Mouse (Mus musculus) forebrain, embryonic 16.5 days (tissue): ENCODE measurements around the gene Noc2l. TPM values are rescaled to one million over a fixed set of nuclear protein-coding genes. Genes with fewer than 3 reads are reported as not detected.

Experiments used
- ATAC-seq: fragments of 200-750 bp; cut with Nextera tagmentation; 2 replicates; pipeline ENCODE4 v1.8.0; 2017; ENCODE audit warnings: mild to moderate bottlenecking, moderate library complexity
- H3K27ac ChIP-seq: fragments of 300-500 bp; sonication (generic); 2 replicates; pipeline ENCODE4 v1.5.1; 2014; ENCODE audit warnings: low read length, control low read depth
- H3K27me3 ChIP-seq: fragments of 300-500 bp; sonication (generic); replicated peaks from 2 replicates; pipeline ENCODE4 v1.6.1; 2014; ENCODE audit warnings: low read length; ENCODE audit not compliant: control insufficient read depth, insufficient read depth
- H3K36me3 ChIP-seq: fragments of 300-500 bp; sonication (generic); 2 replicates; pipeline ENCODE4 v1.6.1; 2014; ENCODE audit not compliant: control insufficient read depth, insufficient read depth
- H3K4me1 ChIP-seq: fragments of 300-500 bp; sonication (generic); replicated peaks from 2 replicates; pipeline ENCODE4 v1.6.1; 2014; ENCODE audit warnings: low read length; ENCODE audit not compliant: control insufficient read depth, insufficient read depth
- H3K4me2 ChIP-seq: fragments of 300-500 bp; sonication (generic); 2 replicates; pipeline ENCODE4 v1.6.1; 2014; ENCODE audit warnings: mild to moderate bottlenecking, low read length, control low read depth
- H3K4me3 ChIP-seq: fragments of 300-500 bp; sonication (generic); replicated peaks from 2 replicates; pipeline ENCODE4 v1.5.1; 2014; ENCODE audit warnings: mild to moderate bottlenecking, low read length, control low read depth
- H3K9ac ChIP-seq: fragments of 300-500 bp; sonication (generic); replicated peaks from 2 replicates; pipeline ENCODE4 v1.6.1; 2014; ENCODE audit warnings: low read depth, low read length, control low read depth
- H3K9me3 ChIP-seq: fragments of 300-500 bp; sonication (generic); 2 replicates; pipeline ENCODE4 v1.6.1; 2016; ENCODE audit warnings: low read length; ENCODE audit not compliant: control insufficient read depth
- WGBS: fragments of 180-500 bp; shearing (Covaris S2); extraction: QIAGEN DNeasy Blood & Tissue Kit; methylation state at CpG from one replicate; pipeline ENCODE4 v1.1.7; 2014; 5-methylcytosine and 5-hydroxymethylcytosine counted together
- polyA plus RNA-seq: library from polyadenylated mRNA; unstranded; fragments of >200 nt; fragmentation: Nextera tagmentation; extraction: Ambion mirVana; gene quantifications from 2 replicates; pipeline ENCODE4 v1.2.1, GENCODE M21; 2015

Noc2l gene
- polyA plus RNA-seq, 1 experiment from 2014 or later, result 61.4 TPM

GRCm38 (mm10) chr4:156213134-156213533 lies 22.7 kb upstream of the Noc2l start:
- Histone ChIP-seq H3K36me3 (no peaks in the 10 kb centered on the region), H3K9me3 (no peaks in the 10 kb centered on the region), H3K27ac (no peak overlapping the region), H3K4me3 (no peak overlapping the region), H3K4me2 (no peak overlapping the region), H3K4me1 (no peaks in the 10 kb centered on the region), H3K27me3 (no peaks in the 10 kb centered on the region), H3K9ac (no peak overlapping the region)
- 93% methylated on average over 13 of the region's 13 CpGs for WGBS
- ATAC-seq, result no peak

- ATAC-seq, result no peak
- Histone ChIP-seq H3K36me3 (no peaks in the 10 kb centered on the region), H3K4me1 (no peaks in the 10 kb centered on the region), H3K27me3 (no peaks in the 10 kb centered on the region), H3K9ac (no peak within 1 kb of the TSS), H3K9me3 (no peaks in the 10 kb centered on the region), H3K27ac (no peak within 1 kb of the TSS), H3K4me3 (no peak within 1 kb of the TSS), H3K4me2 (no peak within 1 kb of the TSS)
- 78% methylated on average over 4 of the region's 4 CpGs for WGBS
Measured at GRCm38 (mm10) chr4:156215649-156216048, 20.2 kb upstream of the Noc2l start, which contains the start of gene Perm1. Perm1 (plus strand) TSS chr4:156215868.

- no peak overlapping the region for H3K4me3 ChIP-seq
- 90% methylated on average over 2 of the region's 2 CpGs for WGBS
Measured at GRCm38 (mm10) chr4:156216196-156216595, 19.6 kb upstream of the Noc2l start.

GRCm38 (mm10) chr4:156217022-156217669 lies 18.7 kb upstream of the Noc2l start:
- Histone ChIP-seq H3K9me3 (no peaks in the 10 kb centered on the region), H3K9ac (no peak overlapping the region), H3K4me2 (no peak overlapping the region), H3K27ac (no peak overlapping the region), H3K36me3 (no peaks in the 10 kb centered on the region), H3K27me3 (no peaks in the 10 kb centered on the region), H3K4me3 (no peak overlapping the region), H3K4me1 (no peaks in the 10 kb centered on the region)
- WGBS, result 82% methylated on average over 16 of the region's 16 CpGs
- ATAC-seq, result no peak

More at GRCm38 (mm10) chr4:156216196-156216595, 19.6 kb upstream of the Noc2l start:
- Histone ChIP-seq H3K9ac (no peak overlapping the region), H3K36me3 (no peaks in the 10 kb centered on the region), H3K4me2 (no peak overlapping the region), H3K4me1 (no peaks in the 10 kb centered on the region), H3K27ac (no peak overlapping the region), H3K9me3 (no peaks in the 10 kb centered on the region), H3K27me3 (no peaks in the 10 kb centered on the region)
- ATAC-seq, result no peak

- Histone ChIP-seq H3K4me1 (no peaks in the 10 kb centered on the region), H3K36me3 (no peaks in the 10 kb centered on the region), H3K9ac (no peak overlapping the region), H3K27ac (no peak overlapping the region), H3K9me3 (no peaks in the 10 kb centered on the region), H3K27me3 (no peaks in the 10 kb centered on the region), H3K4me3 (no peak overlapping the region), H3K4me2 (no peak overlapping the region)
- no peak for ATAC-seq
- 84% methylated on average over 16 of the region's 16 CpGs for WGBS
Measured at GRCm38 (mm10) chr4:156217838-156218237, 18.0 kb upstream of the Noc2l start.

GRCm38 (mm10) chr4:156219936-156220335 lies 15.9 kb upstream of the Noc2l start:
- WGBS, result 92% methylated on average over 11 of the region's 11 CpGs
- Histone ChIP-seq H3K9ac (no peak overlapping the region), H3K27me3 (no peaks in the 10 kb centered on the region), H3K27ac (no peak overlapping the region), H3K9me3 (no peaks in the 10 kb centered on the region), H3K4me1 (no peaks in the 10 kb centered on the region), H3K36me3 (no peaks in the 10 kb centered on the region), H3K4me2 (no peak overlapping the region), H3K4me3 (no peak overlapping the region)
- ATAC-seq, result no peak

GRCm38 (mm10) chr4:156224276-156224675 lies 11.5 kb upstream of the Noc2l start:
- ATAC-seq, result no peak
- Histone ChIP-seq H3K9me3 (no peaks in the 10 kb centered on the region), H3K36me3 (peaks cover under 1% of the 10 kb centered on the region), H3K4me3 (no peak overlapping the region), H3K27me3 (no peaks in the 10 kb centered on the region), H3K9ac (no peak overlapping the region), H3K4me1 (peaks cover 4% of the 10 kb centered on the region; the same call in 1 of the 2 replicates), H3K27ac (no peak overlapping the region), H3K4me2 (no peak overlapping the region)
- 94% methylated on average over 2 of the region's 2 CpGs for WGBS

GRCm38 (mm10) chr4:156227752-156228392 lies 7.9 kb upstream of the Noc2l start:
- no peaks in the 10 kb centered on the region for H3K9me3 ChIP-seq
- no peak overlapping the region for H3K9ac ChIP-seq
- no peak overlapping the region for H3K4me2 ChIP-seq
- ATAC-seq, result peak; percentile 30; the same call in 1 of the 2 replicates
- H3K27ac ChIP-seq, result no peak overlapping the region
- H3K4me1 ChIP-seq, result peaks cover 4% of the 10 kb centered on the region; the same call in 1 of the 2 replicates
- H3K27me3 ChIP-seq, result no peaks in the 10 kb centered on the region
- no peak overlapping the region for H3K4me3 ChIP-seq
- H3K36me3 ChIP-seq, result peaks cover 30% of the 10 kb centered on the region
- 31% methylated on average over 18 of the region's 18 CpGs for WGBS

- H3K36me3 ChIP-seq, result peaks cover 30% of the 10 kb centered on the region
- no peak overlapping the region for H3K4me3 ChIP-seq
- no peak for ATAC-seq
- H3K27ac ChIP-seq, result no peak overlapping the region
- H3K9ac ChIP-seq, result no peak overlapping the region
- WGBS, result 19% methylated on average over 12 of the region's 12 CpGs
- H3K4me2 ChIP-seq, result no peak overlapping the region
- H3K9me3 ChIP-seq, result no peaks in the 10 kb centered on the region
- H3K4me1 ChIP-seq, result peaks cover 8% of the 10 kb centered on the region
- no peaks in the 10 kb centered on the region for H3K27me3 ChIP-seq
Measured at GRCm38 (mm10) chr4:156228393-156229024, 7.3 kb upstream of the Noc2l start.
